Mouse (Mus musculus): ENCODE measurements around the gene Gnaq. TPM values are rescaled to one million over a fixed set of nuclear protein-coding genes. Genes with fewer than 3 reads are reported as not detected.

The Gnaq gene
- polyA plus RNA-seq, 1 experiment from 2014 or later: 30.3 TPM

DNA sequence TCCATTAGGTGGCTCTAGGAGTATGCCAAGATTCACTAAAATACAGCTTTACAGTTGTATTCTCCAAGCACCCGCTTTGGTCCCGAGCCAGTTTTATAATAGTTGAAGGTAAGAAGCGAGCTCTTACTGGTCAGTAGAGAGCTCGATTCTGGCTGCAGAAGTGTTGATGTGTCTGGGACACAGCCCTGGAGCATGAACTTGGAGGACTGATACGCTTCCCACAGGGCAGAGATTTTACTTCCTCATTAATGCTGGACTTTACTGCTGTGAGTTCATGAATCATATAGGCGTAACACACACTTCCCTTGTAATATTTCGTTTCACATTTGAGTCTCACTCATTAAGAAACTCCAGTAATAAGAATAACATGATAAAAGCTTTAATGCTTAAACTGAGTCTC lies 197.5 kb downstream of the Gnaq start:
- H3K4me1 ChIP-seq: peaks cover 43% of the 10 kb centered on the region
- ATAC-seq (ENCODE audit: low FRiP score, low read depth): no peak; the same call in 1 of the 2 replicates
- WGBS: 68% methylated on average over 7 of the region's 7 CpGs
- no peak overlapping the region for H3K9ac ChIP-seq
- H3K9me3 ChIP-seq: no peaks in the 10 kb centered on the region
- H3K4me3 ChIP-seq: no peak overlapping the region
- peaks cover 15% of the 10 kb centered on the region for H3K36me3 ChIP-seq
- H3K27ac ChIP-seq: no peak overlapping the region
- H3K27me3 ChIP-seq: no peaks in the 10 kb centered on the region
- H3K4me2 ChIP-seq (replicated peaks): no peak overlapping the region

DNA sequence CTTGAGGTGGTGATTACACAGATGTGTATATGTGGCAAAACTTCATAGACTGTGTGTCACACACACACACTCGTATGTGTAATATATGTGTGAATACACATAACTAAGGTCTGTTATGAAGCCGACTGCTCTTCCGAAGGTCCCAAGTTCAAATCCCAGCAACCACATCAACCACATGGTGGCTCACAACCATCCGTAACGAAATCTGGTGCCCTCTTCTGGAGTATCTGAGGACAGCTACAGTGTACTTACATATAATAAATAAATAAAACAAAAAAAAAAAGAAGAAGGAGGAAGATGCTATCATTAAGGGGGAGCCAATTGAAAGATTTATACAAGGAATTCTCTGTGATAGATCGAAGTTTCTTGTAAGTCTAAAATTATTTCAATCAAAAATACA lies 198.4 kb downstream of the Gnaq start:
- Histone ChIP-seq H3K9ac (no peak overlapping the region), H3K36me3 (peaks cover 21% of the 10 kb centered on the region), H3K4me3 (no peak overlapping the region), H3K9me3 (no peaks in the 10 kb centered on the region), H3K4me2 (replicated peaks) (no peak overlapping the region), H3K4me1 (peaks cover 39% of the 10 kb centered on the region), H3K27me3 (no peaks in the 10 kb centered on the region), H3K27ac (no peak overlapping the region)
- 94% methylated on average over 6 of the region's 6 CpGs for WGBS
- no peak for ATAC-seq (ENCODE audit: low FRiP score, low read depth)

DNA sequence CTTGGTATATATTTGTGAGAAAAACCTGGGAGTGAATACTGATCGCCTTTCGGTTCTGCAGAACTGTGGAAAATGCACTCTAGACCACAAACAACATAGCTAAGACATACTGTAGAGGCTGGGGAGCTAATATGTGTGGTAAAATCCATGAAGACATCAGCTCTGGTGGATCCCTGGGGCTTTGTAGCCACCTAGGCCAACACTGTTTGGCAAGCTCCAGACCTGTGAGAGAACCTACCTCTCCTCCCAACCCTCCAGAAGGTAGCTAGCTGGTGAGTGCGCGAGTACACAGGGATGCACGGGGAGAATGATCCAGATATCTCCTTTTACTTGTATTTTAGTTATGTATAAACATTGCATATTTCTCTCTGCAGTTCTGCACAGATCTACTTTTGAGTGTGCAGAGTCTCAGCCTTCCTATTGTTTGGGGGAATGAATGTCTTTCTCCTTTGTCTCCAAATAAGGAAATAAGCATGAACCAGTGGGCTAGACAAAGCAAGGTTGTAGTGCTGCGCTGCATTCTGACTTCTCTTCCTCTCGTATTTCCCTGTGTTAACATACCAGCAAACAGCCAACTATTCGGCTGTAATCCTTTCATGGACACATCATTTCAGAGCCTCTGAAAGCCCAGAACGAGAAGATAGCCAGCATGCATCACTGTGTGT lies 205.4 kb downstream of the Gnaq start:
- Histone ChIP-seq H3K4me3 (no peak overlapping the region), H3K9me3 (no peaks in the 10 kb centered on the region), H3K27me3 (no peaks in the 10 kb centered on the region), H3K27ac (no peak overlapping the region), H3K4me1 (no peaks in the 10 kb centered on the region), H3K4me2 (replicated peaks) (no peak overlapping the region), H3K36me3 (peaks cover 21% of the 10 kb centered on the region), H3K9ac (no peak overlapping the region)
- WGBS: 90% methylated on average over 9 of the region's 9 CpGs
- ATAC-seq (ENCODE audit: low FRiP score, low read depth): no peak

DNA sequence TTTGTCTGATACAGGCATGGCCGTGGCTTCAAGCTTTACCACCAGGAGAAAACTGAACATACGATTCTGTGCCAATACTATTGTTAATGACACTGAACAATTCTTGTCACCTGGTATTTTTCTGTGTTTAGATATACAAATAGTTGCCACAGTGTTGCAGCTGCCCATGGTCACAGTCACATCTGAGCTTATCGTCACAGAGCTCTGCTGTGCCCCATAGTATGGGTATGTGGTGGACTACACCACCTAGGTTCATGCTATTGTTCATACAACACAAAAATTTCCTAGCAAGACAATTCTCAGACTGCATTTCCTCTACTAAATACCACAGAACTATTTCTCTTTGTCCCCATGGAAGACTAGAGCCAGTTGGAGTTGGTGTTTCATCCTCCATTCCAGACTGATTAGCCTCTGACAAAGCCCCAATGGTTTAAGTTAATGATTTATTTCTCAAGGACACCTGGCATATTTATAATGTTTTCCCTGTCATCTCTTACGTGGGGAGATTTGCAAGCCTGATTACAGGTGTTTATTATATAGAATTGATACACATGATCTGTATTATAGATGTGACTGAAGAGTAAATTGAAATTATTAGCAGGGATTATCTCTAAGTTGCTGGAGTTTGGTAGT lies 207.4 kb downstream of the Gnaq start:
- peaks cover 6% of the 10 kb centered on the region for H3K36me3 ChIP-seq
- no peak overlapping the region for H3K4me2 ChIP-seq (replicated peaks)
- H3K27me3 ChIP-seq: no peaks in the 10 kb centered on the region
- no peaks in the 10 kb centered on the region for H3K9me3 ChIP-seq
- no peak overlapping the region for H3K9ac ChIP-seq
- 83% methylated on average over 4 of the region's 4 CpGs for WGBS
- H3K27ac ChIP-seq: no peak overlapping the region
- ATAC-seq (ENCODE audit: low FRiP score, low read depth): no peak
- no peak overlapping the region for H3K4me3 ChIP-seq
- H3K4me1 ChIP-seq: no peaks in the 10 kb centered on the region

DNA sequence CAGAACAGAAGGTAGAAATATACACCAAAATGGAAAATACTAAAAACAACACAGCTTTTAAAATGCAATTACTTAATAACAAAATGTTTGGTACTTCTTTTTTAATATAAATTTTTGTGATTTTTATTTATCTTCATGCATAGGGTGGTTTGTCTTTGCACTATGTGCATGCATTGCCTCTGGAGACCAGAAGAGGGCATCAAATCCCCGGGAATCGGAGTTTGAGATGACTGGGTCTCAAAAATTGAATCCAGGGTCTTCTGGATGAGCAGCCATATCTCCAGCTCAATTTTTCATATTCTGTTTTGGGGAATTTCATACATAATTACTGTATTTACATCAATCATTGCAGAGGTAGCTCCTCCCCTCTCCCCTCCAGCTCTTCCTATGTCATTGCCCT lies 210.1 kb downstream of the Gnaq start:
- H3K4me2 ChIP-seq (replicated peaks): no peak overlapping the region
- H3K9me3 ChIP-seq: no peaks in the 10 kb centered on the region
- 56% methylated on average over 2 of the region's 2 CpGs for WGBS
- no peaks in the 10 kb centered on the region for H3K4me1 ChIP-seq
- peaks cover 3% of the 10 kb centered on the region; the same call in 1 of the 2 replicates for H3K36me3 ChIP-seq
- no peak overlapping the region for H3K27ac ChIP-seq
- no peak for ATAC-seq (ENCODE audit: low FRiP score, low read depth)
- H3K4me3 ChIP-seq: no peak overlapping the region
- no peak overlapping the region for H3K9ac ChIP-seq
- no peaks in the 10 kb centered on the region for H3K27me3 ChIP-seq

DNA sequence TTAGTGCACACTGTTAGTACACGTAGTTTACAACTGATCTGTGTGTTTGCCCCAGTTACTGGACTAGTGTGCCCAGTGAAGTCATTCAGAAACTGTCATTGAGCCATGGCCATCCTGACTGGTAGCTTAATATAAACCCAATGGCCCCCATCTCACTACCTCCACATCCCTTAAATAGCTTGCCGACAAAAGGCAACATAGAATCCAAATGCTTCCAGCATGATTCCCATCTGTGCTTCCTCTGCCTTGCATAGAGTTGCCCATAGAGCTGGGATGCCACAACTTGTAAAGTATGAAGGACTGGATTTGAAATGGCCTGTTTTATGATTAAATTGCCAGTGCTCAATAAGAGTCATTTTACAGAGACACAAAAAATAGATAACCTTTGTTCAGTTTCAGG lies 212.9 kb downstream of the Gnaq start:
- no peak for ATAC-seq (ENCODE audit: low FRiP score, low read depth)
- Histone ChIP-seq H3K36me3 (peaks cover 8% of the 10 kb centered on the region), H3K4me1 (no peaks in the 10 kb centered on the region), H3K9me3 (no peaks in the 10 kb centered on the region), H3K27ac (no peak overlapping the region), H3K9ac (no peak overlapping the region), H3K27me3 (no peaks in the 10 kb centered on the region), H3K4me2 (replicated peaks) (no peak overlapping the region), H3K4me3 (no peak overlapping the region)
- 91% methylated on average over 2 of the region's 2 CpGs for WGBS

DNA sequence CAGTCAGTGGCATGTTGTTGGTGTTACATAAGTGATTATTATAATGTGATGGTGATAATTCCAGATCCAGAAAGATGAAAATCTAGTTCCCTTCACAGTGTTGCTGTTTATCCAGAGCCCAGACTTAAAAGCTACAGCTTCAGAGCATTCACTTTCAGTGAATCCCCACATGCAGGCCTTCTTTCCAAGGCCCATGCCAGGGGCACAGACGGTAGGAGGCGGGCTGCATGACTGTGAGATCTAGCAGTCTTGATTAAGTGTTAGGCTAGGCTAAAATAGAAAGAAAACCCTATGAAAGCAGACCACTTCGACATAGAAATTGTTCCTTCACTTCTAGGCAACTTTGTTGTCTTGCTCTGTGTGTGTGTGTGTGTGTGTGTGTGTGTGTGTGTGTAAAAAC lies 214.4 kb downstream of the Gnaq start:
- Histone ChIP-seq H3K4me2 (replicated peaks) (no peak overlapping the region), H3K4me1 (no peaks in the 10 kb centered on the region), H3K9ac (no peak overlapping the region), H3K27me3 (no peaks in the 10 kb centered on the region), H3K9me3 (no peaks in the 10 kb centered on the region), H3K4me3 (no peak overlapping the region), H3K27ac (no peak overlapping the region), H3K36me3 (peaks cover 8% of the 10 kb centered on the region)
- ATAC-seq (ENCODE audit: low FRiP score, low read depth): no peak
- 90% methylated on average over 3 of the region's 3 CpGs for WGBS

DNA sequence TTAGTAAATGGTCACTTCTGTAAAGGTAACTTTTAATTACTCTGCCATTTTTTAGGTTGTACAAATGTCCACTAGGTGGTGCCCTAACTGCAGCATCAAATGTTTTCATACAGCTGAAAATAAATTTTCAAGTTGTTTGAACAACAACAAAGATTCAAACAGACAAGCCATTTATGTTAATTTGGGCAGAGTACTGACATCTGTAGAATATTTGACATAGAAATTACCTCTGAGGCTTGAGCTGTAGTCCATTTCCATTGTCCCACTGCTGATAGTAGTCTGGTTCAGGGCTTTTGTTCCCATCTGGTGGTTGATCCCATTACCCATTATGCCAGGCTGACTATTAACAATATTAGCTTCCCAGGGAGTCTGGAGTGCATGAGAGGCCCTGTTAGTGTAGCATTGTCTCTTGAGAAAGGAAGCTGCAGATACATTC lies 221.1 kb downstream of the Gnaq start:
- Histone ChIP-seq H3K4me1 (peaks cover 11% of the 10 kb centered on the region), H3K27me3 (no peaks in the 10 kb centered on the region), H3K27ac (no peak overlapping the region), H3K9ac (no peak overlapping the region), H3K9me3 (no peaks in the 10 kb centered on the region), H3K4me3 (no peak overlapping the region), H3K4me2 (replicated peaks) (no peak overlapping the region), H3K36me3 (no peaks in the 10 kb centered on the region)
- no peak for ATAC-seq (ENCODE audit: low FRiP score, low read depth)

DNA sequence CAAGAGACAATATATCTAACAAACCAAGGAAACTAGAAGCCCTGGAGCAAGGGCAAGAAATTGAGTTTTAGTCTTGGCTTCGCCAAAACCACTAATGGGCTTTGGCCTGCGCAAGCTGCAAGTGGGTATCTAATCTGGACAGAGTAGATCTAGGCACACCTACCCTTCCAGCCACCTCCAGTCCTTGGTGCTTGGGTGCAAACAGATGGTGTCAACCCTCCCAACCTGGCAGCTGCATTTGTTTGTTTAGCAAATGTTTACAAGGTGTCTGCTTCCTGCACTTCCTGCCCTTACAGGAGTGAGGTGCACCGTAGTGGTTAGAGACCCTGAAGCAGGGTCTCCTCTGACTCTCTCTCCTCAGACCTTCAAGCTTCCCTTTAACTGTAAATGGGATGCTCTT lies 225.5 kb downstream of the Gnaq start:
- Histone ChIP-seq H3K4me3 (no peak overlapping the region), H3K4me1 (peaks cover 11% of the 10 kb centered on the region), H3K36me3 (peaks cover 11% of the 10 kb centered on the region), H3K27ac (no peak overlapping the region), H3K9me3 (no peaks in the 10 kb centered on the region), H3K4me2 (replicated peaks) (no peak overlapping the region), H3K9ac (no peak overlapping the region), H3K27me3 (no peaks in the 10 kb centered on the region)
- ATAC-seq (ENCODE audit: low FRiP score, low read depth): no peak
- WGBS: 68% methylated on average over 3 of the region's 3 CpGs

DNA sequence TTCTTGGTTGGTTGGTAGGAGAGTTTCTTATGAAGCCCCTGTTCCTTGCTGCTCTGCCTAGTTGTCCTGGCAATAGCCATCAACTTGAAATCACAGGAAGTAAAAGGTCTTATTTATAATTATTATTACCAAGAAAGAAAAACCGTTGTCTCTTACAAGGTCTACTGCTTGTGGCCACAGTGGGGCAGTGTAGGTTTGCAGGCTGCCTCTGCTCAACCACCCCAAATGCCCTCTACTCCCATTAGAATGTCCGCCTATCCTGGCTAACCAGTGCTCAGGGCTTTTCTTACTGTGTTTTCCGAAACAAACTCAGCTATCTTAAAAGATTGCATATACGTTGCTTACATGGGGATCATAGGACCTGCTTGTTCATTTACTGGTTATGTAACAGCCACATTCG lies 226.3 kb downstream of the Gnaq start:
- Histone ChIP-seq H3K9ac (no peak overlapping the region), H3K27ac (no peak overlapping the region), H3K4me3 (no peak overlapping the region), H3K36me3 (peaks cover 11% of the 10 kb centered on the region), H3K27me3 (no peaks in the 10 kb centered on the region), H3K4me2 (replicated peaks) (no peak overlapping the region), H3K9me3 (no peaks in the 10 kb centered on the region), H3K4me1 (peaks cover 11% of the 10 kb centered on the region)
- WGBS: 68% methylated on average over 5 of the region's 5 CpGs
- peak; percentile 67; the same call in 1 of the 2 replicates for ATAC-seq (ENCODE audit: low FRiP score, low read depth)

DNA sequence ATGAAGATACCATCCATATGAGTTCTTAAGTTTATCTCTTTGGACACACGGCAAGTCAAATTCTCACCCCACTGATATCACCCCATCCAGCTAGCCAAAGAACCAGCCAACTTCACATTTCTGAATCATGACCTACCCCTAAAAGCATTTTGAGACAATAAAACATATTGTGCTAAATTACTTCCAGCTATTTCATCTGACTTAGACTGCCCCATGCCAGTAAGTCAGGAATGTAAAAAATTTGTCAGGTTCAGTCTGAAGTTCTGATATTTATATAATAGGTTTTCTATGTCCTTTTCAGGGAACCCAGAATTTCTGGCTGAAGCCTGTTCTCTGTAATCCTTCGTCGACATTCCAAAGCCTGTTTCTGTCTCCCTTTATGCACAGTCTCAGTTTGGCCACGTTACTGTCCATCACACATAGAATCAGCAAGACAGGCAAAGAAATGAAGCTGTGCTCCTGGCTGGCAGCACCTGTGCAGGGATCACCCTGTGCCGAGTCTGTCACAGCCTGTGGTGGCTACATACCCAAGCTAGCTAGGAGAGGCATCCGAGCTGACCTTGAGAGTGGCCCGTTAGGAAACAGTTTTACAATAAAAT lies 233.9 kb downstream of the Gnaq start:
- H3K9me3 ChIP-seq: no peaks in the 10 kb centered on the region
- H3K4me3 ChIP-seq: no peak overlapping the region
- peaks cover 29% of the 10 kb centered on the region for H3K4me1 ChIP-seq
- 53% methylated on average over 7 of the region's 7 CpGs for WGBS
- H3K36me3 ChIP-seq: peaks cover 8% of the 10 kb centered on the region
- no peak overlapping the region; the same call in 1 of the 2 replicates for H3K4me2 ChIP-seq (replicated peaks)
- no peak overlapping the region for H3K9ac ChIP-seq
- ATAC-seq (ENCODE audit: low FRiP score, low read depth): peak; percentile 46; the same call in 1 of the 2 replicates
- H3K27me3 ChIP-seq: no peaks in the 10 kb centered on the region
- peak overlapping the region; percentile 75; the same call in 1 of the 2 replicates for H3K27ac ChIP-seq

DNA sequence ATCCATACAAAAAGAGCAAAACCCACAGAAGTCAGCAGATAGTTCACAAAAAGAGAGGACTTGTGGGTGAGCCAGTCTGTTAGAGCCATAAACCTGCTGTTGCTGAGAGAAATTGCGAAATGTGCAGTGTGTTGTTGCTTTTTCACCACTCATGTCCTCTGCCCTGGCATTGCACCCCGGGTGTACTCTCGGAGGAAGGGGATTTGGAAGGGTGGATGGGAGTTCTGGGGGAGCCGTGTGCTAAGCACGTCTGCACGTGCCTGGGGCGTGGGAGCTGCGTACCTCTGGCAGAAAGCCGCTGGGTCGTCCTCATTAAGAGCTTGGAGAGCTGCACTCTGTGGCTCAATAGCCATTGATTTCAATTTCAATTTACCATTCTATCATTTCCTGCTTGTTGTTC lies 234.6 kb downstream of the Gnaq start:
- no peak for ATAC-seq (ENCODE audit: low FRiP score, low read depth)
- Histone ChIP-seq H3K9me3 (no peaks in the 10 kb centered on the region), H3K4me1 (peaks cover 36% of the 10 kb centered on the region), H3K36me3 (peaks cover 2% of the 10 kb centered on the region; the same call in 1 of the 2 replicates), H3K4me3 (no peak overlapping the region), H3K4me2 (replicated peaks) (no peak overlapping the region), H3K27ac (peak overlapping the region; percentile 75; the same call in 1 of the 2 replicates), H3K27me3 (no peaks in the 10 kb centered on the region), H3K9ac (no peak overlapping the region)
- 74% methylated on average over 10 of the region's 10 CpGs for WGBS

Measured in limb, embryonic 13.5 days (tissue).